Mouse (Mus musculus) thymus, postnatal 0 days (tissue): ENCODE measurements around the gene Rdh12. TPM values are rescaled to one million over a fixed set of nuclear protein-coding genes. Genes with fewer than 3 reads are reported as not detected.
"Not testable (repeated sequence)": the region's sequence is repeated elsewhere in the genome, so short reads cannot be mapped to it uniquely, and the experiment has no call there.

Experiments used
- DNase-seq: peaks from one replicate; pipeline ENCODE4 v3.0.0-alpha.2; 2015; ENCODE audit warnings: low spot score
- polyA plus RNA-seq: library from polyadenylated mRNA; unstranded; fragments of >200 nt; fragmentation: Nextera tagmentation; extraction: Ambion mirVana; gene quantifications from 2 replicates; pipeline ENCODE4 v1.2.1, GENCODE M21; 2015

The Rdh12 gene
- 4.3 and 4.8 TPM in 2 replicates for polyA plus RNA-seq

- DNase-seq, result peak; percentile 57
Observed at GRCm38 (mm10) chr12:79208703-79209464, at the start of gene Rdh12. TSS of gene Rdh12 (plus strand) at chr12:79208914.

- no peak for DNase-seq
Observed at GRCm38 (mm10) chr12:79162876-79163275, 45.8 kb upstream of the Rdh12 start.

DNA sequence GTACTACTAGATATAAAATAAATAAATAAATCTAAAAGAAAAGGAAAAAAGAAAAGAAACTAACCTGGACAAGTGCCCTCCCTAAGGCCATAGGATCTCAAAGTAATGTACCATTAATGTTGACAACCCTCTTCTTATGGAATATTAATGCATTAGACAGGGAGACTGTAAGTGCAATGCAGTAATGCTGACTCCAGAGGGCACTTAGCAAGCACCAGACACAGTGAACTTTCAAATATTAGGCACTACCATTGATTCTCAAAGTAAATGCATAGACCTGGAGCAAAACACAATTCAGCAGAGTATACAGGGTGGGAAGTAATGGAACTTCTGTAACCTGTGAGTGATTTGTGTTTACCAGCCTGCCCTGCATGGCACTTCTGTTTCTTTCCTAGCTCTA is 39.5 kb upstream of the Rdh12 start:
- no peak for DNase-seq

DNA sequence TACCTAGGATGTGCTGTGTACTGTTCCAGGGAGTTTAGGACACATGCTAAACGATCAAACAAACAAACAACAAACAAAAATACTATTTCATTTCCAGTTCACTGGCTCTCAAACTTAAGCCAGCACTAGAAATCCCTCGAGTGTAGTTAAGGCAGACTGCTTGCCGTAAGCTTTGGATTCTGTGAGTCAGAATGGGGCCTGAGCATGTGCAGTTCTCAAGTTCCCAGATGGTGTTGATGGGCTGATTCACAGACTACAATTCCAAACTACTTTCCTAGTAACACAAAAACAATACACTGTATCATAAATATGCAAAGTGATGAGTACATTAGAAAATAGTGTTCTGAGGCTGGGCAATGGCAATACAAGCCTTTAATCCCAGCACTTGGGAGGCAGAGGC is 38.3 kb upstream of the Rdh12 start:
- no peak for DNase-seq

GRCm38 (mm10) chr12:79171269-79171995 is 37.3 kb upstream of the Rdh12 start:
- DNase-seq, result no peak

DNA sequence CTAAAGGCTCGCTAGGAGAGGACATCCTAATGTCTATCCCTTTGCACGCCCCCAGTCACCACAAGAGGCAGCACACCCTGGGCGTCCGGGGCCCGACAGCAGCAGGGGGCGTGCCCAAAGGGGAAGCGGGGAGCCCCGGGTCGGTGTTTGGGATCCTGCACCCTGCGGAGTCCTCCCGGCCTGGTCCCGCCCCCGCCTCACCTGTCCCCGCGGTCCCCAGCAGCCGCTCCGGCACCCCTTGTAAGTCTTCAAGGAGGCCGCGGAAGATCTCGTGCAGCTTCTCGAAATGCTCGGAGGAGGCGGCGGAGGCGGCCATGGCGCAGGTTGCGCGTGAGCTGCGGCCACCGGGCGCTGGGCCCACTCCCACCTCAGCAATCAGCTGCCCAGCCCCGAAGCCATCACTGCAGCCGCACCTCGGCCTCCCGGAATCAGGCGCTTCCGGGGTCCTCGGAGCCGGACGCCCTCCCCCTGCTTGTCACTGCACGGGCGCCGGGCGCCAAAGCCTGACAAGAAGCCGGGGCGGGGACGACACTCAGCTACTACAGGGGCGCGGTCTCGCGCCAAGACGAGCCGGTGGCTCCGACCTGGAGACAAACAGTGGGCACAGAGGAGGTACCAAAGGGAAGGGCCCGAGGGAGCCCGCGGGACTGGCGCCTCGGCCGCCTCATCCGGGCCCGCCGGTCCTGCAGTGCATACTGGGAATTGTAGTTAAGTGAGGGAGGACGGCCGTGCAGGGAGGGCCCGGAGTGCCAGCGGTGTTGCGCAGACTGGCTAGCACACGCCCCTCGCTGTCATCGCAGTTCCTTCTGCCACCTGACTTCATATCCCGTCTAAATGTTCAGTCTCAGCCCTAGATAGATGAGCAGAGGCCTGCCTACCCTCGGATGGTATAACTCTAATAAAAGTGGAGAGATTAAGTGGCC is 36.4 kb upstream of the Rdh12 start, which contains the start of gene Vti1b:
Gene Vti1b, minus strand, starts transcription at position 649 of the 923 bp plus-strand sequence.
- peak; percentile 90 for DNase-seq

DNA sequence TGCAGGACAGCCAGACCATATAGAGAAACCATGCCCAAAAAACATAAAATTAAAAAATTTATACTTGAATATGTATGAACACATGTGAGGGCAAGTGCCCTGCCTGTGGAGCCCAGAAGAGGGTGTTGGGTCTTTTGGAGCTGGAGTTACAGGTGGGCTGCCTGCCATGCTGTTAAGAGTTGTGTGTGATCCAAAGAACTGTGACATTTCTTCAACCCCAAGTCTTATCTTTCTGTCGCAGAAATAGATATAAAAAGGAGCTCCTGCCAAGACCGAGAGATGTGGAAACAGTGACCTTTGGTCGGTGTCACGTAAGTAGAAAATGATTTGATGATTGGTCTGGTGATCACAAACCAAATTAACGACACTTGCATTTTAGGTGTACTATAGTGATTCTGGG is 35.0 kb upstream of the Rdh12 start:
- DNase-seq, result no peak

DNA sequence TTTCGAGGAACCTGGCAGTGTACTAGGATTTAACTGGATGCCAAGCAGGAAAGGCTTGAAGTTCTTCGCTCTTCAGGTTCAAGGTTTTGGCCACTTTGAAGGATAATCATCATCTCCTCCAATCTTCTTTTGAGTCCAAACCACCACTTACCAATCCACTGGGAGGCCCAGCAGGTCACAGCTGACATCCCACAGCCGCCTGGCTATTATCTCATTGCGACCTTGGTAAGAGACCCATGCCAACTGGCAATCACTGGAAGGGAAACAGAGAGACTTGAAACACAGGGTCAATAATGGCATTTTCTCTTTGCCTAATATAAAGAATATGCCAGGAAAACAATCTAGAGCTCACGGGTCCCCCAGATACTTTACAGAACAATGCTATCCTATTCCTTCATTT is 32.7 kb upstream of the Rdh12 start:
- DNase-seq, result no peak

GRCm38 (mm10) chr12:79185160-79185559 is 23.6 kb upstream of the Rdh12 start:
- DNase-seq, result not testable (repeated sequence)

GRCm38 (mm10) chr12:79190931-79191673 is 17.6 kb upstream of the Rdh12 start:
- DNase-seq, result peak; percentile 73

DNA sequence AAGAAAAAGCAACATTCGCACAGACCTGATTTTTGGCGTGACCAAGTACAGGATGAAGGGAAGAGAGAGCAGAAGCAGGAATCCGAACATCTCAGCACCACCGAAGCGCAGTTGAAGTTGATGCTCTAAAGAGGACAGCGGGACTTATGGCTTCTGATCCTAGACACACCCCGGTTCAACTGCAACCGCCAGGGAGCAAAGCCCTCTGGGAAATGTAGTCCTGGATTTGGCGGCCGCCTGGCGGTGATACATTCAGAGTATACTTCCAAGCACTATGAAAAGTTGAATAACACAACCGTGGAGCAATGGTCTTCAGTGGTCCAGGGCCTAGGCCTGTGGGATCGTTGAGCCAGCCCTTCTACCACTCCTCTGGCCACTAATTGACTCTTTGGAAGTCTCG is 17.0 kb upstream of the Rdh12 start:
- DNase-seq, result peak; percentile 86

GRCm38 (mm10) chr12:79192193-79192592 is 16.5 kb upstream of the Rdh12 start, which contains the start of gene Rdh11:
TSS of gene Rdh11 (minus strand) at chr12:79192293.
- no peak for DNase-seq

DNA sequence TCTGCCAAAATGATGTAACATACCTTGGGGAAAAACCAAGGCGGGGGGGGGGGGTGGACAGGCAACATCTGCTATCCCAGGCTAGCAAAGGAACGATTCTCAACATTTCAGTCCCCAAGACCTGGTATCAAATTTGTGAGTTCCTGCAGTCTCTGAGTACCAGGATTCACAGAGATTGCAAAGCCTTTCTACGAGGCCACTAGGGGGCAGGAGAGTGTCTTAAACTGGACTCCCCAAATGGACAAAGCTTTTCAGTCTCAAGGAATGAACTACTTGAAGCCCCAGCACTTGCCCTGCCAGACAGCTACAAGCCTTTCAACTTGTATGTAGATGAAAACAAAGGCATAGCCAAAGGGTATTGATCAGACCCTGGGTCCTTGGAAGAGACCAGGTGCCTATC is 15.3 kb upstream of the Rdh12 start:
- peak; percentile 56 for DNase-seq

GRCm38 (mm10) chr12:79197105-79197504 is 11.6 kb upstream of the Rdh12 start:
- no peak for DNase-seq

DNA sequence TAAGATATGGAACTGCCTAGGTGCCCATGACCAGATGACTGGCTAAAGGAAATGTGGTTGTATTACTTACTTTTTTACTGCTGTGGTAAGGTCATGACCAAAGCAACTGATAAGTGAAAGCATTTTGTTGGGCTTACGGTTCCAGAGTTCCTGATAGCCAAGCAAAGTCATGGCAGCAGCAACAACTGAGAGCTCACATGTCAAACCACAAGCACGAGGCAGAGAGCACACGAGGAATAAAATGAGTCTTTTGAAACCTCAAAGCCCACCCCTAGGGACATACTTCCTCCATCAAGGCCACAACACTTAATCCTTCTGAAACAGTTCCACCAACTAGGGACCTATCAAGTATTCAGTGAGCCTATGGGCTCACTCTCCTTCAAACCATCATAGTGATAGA is 6.8 kb upstream of the Rdh12 start:
- DNase-seq, result no peak

- no peak for DNase-seq
Observed at GRCm38 (mm10) chr12:79211447-79211846, 2.7 kb downstream of the Rdh12 start.

GRCm38 (mm10) chr12:79217511-79217910 is 8.8 kb downstream of the Rdh12 start:
- no peak for DNase-seq

DNA sequence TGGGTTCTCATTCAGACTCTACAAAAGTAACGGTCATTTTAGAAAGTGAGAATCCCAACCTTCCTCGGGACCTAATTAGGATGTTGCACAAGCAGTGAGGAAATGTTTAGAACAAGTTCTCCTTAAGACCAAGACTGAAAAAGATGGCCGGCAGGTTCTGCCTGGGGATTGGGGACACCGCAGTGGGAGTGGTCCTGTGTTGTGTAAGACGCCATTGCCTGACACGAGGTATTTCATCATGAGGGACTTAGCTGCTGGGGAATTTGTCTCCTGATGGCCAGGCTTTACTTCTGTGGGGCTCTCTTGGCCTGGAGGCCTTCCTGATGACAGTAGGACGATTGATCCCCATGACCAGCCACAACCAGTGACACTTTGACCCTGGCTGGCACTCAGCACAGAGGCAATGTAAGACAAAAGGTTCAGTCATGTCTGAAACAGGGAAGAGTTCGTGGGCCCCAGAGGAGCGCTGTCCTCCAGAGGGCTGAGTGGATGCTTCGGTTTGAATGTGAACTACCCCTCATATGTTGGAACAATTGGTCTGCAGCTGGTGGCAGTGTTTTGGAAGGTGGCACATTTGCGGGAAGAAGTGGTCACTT is 26.9 kb downstream of the Rdh12 start:
- no peak for DNase-seq

DNA sequence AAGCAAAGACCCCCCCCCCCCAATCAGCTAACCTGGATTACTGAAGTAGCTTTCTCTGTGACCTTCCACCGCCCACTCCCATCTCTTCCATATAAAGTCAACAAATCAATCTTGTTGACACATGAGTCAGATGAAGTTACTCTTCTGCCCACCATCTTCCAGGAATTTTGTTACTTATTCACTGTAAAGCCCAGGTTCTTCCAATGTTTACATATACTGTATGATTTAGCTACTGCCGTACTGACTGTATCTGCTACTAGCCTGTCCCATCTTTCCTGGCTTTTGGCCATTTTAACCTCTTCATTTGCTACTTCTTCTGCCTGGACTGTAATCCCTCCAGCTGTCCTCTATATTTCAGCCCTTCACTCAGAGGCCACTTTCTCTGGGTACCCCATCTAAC is 33.3 kb downstream of the Rdh12 start:
- no peak for DNase-seq

GRCm38 (mm10) chr12:79242921-79243320 is 34.2 kb downstream of the Rdh12 start:
- no peak for DNase-seq
